Mouse (Mus musculus) gastrocnemius, adult 18-20 months (tissue): ENCODE measurements at regions not wholly inside any gene's neighbourhood (a gene's known extent, or its start where the extent isn't known, plus 50 kb on each side); places are given as distances from the start of the nearest gene placed in this dataset.
A peak's percentile ranks its signal among the peaks of the same experiment; 100 is the strongest.
"Not testable (repeated sequence)": the region's sequence is repeated elsewhere in the genome, so short reads cannot be mapped to it uniquely, and the experiment has no call there.

Experiments used
- DNase-seq: peaks from one replicate; pipeline ENCODE4 v3.0.0; 2021; ENCODE audit warnings: low spot score

DNA sequence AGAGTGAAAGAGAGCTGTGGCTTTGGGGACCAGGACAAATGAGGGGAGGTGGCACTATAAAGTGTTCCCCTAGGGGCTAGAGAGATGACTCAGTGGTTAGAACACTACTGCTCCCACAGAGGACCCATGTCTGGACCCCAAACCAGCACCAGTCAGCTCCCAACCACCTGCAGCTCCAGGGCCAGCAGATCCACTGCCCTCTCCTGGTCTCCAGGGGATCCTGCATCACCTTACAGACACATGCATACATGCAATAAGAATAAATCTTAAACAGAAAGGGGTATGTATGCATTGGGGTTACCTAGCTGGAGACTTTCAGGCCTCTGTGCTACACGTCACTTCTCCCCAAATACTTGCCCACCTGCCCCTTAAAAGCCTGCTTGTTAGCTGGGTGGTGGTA, 93.8 kb upstream of the Zfp706 start:
- DNase-seq: no peak

DNA sequence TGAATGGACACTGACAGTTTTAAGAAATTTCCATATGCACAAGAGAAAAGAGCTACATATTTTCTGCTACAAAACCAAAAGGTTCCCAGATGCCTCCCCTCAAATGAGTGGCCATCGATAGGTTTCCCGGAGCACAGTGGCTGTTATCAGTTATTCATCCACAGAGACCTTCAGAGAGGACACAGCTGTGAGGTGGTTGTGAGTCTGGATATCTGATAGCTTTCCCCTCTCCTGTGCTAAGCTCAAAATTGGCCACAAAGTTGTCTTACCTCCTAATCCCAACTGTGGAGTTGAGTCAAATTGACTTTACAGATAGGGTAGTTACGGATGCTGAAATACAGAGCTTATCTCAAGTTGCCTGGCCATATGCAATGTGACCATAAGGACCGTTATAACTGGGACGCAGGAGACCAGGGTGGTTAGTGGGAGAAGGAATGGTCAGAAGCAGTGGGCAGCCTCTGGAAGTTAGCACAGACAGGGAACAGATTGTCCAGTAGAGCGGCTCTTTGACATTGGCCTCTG, 93.3 kb upstream of the Zfp706 start:
- no peak for DNase-seq

DNA sequence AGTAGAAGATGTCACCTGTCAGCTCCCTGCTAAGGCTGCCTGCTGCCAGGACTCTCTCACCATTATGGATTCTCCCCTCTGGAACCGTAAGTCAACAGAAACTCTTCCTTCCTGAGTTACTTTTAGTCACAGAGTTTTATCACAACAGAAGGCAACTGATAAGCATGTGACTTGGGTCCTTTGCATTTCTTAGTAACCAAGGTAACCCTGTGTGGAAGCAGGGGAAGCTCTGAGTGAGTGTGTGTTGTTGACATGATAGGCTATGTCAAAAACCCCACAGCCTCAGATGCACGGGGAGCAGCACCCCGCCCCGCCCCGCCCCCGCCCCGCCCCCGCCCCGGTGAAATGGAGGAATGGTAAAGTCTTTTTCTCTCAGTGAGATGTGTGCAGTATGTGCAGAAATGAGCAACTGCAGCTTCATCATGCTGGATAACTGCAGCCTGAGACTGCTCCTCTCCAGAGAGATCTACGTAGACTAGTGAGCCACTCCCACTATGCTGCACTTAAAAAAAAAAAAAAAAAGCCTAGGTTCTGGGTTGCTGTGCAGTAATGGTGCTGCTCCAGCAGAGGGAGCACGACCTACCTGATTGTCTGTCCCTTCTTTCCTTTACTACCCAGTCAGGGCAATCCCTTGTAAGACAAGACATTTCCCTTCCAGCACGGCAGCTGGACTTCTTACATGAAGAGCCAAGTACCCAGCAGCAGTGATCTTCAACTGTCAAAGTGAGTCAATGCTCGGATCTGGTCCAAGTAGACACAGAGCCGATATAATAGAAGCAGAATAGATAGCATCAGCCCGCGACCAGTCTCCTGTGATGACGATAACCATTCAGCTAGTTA, 92.6 kb upstream of the Zfp706 start:
- DNase-seq: peak; percentile 18

DNA sequence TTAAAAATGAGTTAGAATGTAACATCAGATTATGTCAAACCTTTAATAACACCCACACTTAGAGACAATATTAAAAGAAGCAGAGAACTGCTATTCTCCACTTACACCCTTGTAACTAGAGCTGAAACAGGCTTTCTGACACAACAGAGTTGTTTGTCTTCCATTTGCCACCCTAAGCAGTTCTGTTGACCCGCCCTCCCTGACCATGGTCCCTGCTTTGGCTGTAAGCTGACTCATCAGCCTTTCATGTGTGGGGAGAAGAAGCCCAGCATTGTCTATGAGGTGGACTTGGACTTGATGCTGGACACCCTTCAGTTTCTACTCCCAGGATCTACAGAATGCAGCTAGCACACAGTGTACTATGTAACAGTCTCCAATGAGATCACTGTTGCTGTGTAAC, 91.6 kb upstream of the Zfp706 start:
- DNase-seq: no peak

DNA sequence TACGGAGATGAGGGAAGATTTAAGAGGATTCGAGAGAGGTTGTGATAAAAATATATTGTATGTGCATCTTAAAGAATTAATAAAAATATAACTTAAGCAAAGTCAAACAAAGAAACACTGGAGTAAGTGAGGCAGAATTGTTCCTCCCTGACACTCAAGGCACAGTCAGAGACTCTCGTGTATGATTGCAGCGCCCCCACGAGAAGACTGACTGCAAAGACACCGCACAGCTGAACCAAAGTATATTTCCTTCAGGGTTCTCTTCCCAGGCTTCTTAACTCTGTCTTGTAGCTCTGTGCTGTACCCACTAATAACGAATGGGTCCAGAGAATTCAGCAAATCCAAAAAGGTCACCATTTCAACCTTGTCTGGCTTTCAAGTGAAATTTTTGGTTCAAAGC, 89.9 kb upstream of the Zfp706 start:
- DNase-seq: no peak

DNA sequence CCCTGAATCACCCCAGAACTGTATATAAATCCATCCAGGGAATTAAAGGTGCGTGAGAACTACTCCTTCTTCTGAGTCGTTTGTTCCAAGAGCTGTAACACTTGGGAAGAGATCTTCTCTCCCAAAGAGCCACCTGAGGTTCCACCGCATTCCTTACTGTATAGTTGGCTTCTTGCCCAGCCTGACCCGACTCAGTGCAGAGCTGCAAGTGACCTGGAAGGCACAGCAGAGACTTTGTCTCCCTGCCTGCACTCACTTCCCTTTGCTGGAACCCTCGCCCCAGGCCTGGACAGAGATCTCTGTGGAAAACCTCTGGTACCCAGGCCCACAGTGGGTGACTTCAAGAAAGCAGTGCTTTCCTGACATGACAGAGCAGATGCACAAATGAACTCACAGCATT, 83.6 kb upstream of the Zfp706 start:
- DNase-seq: not testable (repeated sequence)

DNA sequence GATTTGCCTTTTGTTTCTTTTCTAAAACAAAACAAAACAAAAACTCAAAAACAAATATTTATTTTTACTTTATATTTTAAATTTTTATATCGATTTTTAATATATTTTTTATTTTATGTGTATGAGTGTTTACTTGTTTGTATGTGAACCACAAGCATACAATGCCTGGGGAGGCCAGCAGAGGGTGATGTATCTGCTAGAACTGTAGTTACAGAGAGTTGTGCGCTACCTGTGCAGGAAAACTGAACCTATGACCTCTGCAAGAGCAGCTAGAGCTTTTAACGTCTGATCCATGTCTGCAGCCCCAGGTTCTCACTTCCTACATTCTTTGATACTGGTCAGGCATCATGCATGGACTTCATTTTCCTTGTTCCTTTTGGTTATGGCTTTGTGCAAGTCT, 76.2 kb upstream of the Zfp706 start:
- no peak for DNase-seq

DNA sequence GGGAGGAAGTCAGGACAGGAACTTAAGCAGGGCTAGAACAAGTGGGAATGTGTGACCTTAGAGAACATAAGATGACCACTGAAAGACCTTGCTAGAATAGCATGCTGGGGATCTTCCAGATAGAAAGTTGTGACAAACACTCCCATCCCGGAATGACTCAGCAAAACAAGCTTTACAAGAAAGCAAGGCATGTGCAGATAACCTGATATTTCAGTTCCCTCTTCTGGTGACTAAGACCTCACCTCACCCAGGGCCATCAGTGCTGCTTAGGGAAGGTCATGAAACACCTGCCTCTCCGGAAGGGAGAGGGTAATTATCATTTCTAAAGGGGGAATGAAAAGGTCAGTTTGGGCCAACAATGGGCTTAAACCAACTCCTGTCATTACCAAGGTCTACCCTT, 74.3 kb upstream of the Zfp706 start:
- DNase-seq: no peak

DNA sequence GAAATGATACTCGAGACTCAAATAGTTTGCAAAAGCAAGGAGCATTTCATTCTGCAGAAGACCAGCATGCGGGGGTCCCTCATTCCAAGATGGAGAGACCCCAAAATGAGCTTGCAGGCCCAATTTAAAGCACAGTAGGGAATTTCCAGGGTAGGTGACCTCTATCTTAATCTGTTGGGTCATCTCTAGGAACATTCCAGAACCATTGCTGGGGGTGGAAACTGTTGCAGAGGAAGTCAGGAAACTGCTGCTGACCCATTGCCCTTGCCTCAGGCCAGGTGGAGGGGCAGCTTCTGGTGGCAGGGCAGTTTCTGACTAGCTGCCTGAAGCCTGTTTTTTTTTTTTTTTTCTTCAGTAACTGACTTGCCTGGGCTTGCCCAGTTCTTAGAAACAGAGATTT, 73.4 kb upstream of the Zfp706 start:
- no peak for DNase-seq

DNA sequence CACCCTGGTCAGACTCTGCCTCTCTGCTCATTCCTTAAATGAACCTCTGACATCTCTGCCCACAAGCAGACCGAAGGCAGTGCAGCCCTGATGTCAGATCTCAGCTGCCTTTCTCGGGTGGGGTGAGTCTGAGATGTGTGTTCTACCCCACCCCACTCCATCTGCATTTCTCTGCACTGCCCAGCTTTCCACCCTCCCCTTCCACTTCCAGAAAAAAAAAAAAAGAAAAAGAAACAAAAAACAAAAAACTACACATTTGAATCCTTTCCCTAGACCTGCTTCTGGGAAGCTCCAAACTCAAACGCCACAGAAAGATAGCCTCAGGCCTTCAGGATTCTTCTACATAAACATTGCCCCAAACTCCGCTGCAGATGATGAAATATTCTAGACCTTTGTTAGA, 72.8 kb upstream of the Zfp706 start:
- no peak for DNase-seq

DNA sequence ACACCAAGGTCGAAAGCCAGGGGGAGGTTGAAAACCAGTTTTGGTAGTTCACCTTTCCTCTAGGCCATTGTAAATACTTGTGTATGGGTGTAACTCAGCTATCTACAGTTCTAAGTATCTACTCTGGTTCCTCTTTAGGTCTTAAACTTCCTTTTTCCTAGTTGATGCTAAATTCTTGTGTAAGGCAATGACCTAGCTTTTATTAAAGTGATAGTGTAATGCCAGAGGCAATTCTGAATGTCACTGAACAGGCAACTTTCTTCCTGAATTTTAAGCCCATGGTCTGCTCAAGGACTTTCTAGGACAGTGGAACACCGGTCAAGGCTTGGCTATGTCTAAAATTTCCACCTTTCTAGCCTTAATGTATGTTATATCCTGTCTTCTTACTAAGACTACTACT, 66.6 kb upstream of the Zfp706 start:
- not testable (repeated sequence) for DNase-seq

DNA sequence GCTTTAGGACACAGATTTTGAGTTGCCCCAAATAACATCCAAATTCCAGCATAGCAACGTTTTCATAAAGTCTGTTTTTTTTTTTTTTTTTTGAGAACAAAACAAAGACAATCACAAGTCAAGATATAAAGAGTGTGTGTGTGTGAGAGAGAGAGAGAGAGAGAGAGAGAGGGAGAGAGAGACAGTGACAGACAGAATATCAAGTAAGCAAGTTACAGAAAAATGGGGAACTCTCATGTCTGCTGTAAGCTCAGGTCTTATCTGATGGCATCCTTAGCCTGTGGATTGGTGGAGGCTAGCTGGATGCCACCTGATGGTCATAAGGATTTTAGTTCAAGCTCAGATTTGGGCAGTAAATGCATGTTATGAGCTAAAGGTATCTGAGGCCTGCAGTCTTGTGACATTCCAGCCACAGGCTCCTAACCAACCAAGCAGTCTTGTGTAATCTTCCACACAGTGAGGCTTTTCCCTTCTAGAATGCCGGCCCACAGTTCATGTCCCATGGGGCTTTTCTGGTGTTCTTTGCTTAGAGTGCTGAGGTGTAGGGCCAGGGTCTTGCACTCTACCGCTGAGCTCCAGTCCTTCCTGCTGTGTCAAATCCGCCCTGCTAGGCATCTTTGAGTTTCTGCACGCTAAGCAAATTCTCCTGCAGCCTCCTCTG, 64.8 kb upstream of the Zfp706 start:
- DNase-seq: no peak

DNA sequence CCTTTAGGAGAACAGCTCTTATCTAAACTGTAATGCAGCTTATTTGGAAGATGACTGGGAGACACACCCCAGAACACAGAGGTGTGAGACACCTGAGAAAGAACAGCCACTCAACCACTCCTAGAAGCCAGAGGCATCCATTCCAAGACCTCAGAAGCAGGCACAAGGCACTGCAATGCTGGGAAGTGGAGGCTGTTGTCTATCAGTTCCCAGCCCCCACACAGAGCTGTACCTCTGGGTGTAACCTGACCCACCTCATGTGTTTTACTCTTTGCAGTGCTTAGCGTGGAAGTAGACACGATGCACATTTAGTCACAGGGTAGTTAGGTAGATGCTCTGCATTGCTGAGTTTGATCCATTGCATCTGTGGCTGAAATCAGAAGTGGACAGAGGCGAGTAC, 62.6 kb upstream of the Zfp706 start:
- no peak for DNase-seq

DNA sequence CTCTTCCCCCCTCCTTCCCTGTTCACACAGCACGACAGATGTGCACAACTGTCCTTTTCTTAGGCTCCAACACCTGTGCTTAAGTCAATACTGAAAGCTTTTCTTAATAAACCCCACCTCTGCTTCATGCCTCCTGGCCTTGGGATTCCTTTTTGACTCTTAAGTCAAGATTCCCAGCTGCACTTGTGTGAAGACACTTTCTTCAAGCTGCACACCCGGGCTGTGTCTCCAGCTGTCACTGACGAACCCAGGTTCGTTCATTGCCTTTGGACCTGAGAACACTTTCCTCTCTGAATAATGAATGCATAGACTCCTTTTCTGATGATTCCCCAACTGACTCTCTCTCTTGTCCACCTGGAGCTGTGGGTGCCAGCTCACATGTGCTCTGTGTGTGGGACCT, 59.8 kb upstream of the Zfp706 start:
- no peak for DNase-seq

DNA sequence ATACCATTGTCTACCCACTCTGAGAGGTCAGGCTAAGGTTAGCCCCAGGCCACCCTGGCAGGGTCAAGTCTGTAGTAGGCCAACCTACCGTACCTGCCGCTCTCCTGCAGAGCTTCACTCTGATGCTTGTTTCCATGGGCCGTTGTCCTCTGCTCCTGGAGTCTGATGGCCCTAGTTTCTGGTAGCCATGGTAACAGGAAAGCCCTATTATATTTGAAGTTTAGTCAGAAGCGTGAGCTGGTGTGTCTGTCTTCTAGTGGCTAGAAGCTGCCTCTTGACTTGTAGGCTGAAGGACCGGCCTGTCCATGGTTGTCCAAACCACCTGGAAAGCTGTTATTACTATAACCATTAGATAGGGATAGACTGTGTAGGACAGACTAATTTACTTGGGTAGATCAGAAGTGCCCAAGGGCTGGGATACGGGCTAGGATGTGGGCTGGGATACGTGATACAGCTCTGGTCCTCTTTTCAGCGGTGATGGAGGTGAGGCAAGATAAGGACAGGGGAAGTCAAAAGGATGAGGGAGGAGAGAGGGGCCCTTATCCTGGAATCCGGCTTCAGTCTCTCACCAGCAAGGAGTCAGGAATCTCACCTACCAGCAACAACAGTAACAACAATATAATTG, 58.5 kb upstream of the Zfp706 start:
- DNase-seq: no peak

DNA sequence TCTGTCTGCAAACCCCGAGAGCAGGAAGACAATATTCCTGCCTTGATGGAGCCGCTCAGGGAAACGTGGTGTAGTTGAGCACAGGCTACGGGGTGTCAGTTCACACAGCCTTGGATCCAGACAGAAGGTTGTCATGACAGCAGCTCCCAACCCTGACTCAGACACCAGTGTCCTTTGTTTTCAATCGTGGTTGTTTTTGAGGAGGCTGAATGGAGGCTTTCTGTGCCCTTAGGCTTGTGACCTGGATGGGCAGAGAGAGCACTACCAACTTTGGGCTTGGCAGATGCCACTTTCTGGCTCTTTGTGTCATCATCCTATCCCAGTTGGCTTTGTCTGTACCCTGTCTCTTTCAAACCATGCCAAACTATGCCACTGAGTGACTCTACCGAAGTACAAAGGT, 57.8 kb upstream of the Zfp706 start:
- no peak for DNase-seq

DNA sequence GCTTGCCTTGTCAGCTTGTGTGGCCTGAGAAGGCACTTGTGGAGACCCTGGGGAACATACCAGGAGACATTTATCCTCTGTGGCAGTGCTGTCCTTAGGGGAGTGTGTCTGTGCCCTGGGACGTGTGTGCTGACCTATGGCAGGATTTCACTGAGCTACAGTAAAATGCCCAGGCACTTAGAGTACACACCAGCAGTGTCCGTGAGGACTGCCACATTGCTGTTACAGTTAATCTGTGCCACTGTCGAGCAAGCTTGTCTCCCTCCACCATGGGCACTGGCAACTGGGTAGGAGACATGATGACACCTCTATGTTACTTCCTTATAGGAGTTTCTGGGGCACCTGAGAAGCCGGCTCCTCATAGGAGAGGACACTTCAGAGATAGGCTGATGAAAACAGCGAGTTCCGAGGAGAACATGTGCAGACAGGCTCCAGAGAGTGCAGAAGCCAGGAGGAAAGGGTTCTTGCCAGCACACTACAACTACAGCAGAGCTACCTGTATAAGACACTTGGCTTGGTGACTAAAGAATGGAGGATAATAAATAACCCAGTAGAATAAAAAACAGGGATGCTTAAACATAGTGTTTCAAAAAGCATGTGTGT, 56.3 kb upstream of the Zfp706 start:
- no peak for DNase-seq

DNA sequence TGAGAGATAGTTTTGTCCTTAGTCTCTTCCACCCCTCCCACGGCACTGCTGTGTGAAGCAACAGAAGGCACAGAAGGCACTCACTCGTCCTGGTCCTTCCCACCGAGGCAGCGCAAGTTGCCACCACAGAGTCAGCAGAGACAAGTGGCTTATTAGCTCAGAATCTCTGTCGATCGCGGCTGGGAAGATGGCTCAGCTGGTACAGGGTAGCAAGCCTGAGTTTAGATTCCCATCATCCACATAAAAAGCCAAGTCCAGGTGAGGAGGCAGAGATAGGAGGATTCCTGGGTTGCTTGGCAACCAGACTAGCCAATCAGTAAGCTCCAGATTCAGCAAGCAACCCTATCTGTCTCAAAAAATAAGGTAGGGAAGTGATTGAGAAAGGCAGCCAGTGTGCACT, 55.0 kb upstream of the Zfp706 start:
- DNase-seq: no peak

DNA sequence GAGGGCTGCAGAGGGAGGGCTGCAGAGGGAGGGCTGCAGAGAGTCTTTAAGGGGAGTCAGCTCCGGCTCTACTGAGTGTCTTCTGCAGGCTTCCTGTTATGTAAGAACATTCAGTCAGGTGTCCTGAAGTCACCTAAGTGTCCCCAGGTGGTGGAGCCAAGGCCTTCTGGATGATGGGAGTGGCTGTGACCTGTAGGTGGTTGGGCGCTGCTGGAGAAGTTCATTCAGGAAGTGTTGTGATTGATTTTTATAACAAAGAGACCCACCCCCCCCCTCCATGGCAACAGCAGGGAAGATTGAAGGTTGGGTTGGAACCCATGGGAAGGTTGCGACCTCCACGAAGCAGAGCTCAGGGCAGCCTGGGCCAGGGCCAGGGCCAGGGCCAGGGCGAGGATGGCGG, 53.9 kb upstream of the Zfp706 start:
- no peak for DNase-seq

DNA sequence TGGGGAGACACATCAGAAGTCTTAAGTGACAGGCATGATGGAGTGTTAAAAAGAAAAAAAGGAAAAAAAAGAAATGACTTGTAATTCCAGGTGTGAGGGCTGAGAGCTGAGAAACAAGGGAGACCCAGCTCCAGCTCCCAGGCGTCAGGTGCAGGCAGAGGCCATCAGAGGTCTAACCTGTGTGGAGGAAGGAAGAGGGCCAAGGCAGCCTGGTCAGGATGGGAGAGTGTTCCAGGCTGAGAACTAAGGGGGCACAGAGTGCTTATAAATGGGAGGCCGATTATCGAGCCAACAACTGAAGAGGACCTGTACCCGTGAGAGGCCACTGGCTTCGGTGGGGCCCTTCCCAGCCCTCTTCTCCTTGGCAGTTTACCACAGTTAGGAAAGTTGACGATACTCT, 53.3 kb upstream of the Zfp706 start:
- DNase-seq: no peak
